Mouse (Mus musculus): Measurements from ENCODE around the gene Zc3h12b.

GRCm38 (mm10) chrX:95945496-95945895 lies 234.0 kb downstream of the Zc3h12b start:
- TF ChIP-seq CTCF (IDR thresholded peaks at IDR 0.05; ENCODE audit: low read depth, low read length) (no peak), POLR2A (IDR thresholded peaks at IDR 0.05; ENCODE audit: insufficient read depth, low read length) (no peak)

Measured in ES-Bruce4 (cell line).